Mouse (Mus musculus): Measurements from ENCODE around the gene Gm10378.
"Not testable (repeated sequence)": the region's sequence is repeated elsewhere in the genome, so short reads cannot be mapped to it uniquely, and the experiment has no call there.

The Gm10378 gene

GRCm38 (mm10) chr14:42655638-42656037 is at the start of gene Gm10378:
Gene Gm10378, plus strand, starts transcription at chr14:42655938.
- not testable (repeated sequence) for DNase-seq (ENCODE audit: low read depth, low spot score)

GRCm38 (mm10) chr14:42641817-42642216 is 13.9 kb upstream of the Gm10378 start, which contains the start of gene Gm3633:
Gene Gm3633, minus strand, starts transcription at chr14:42641917.
- not testable (repeated sequence) for DNase-seq (ENCODE audit: low read depth, low spot score)
